Mouse (Mus musculus) lung, adult 10 weeks (tissue): Measurements from ENCODE around the gene Btg2. TPM values are rescaled to one million over a fixed set of nuclear protein-coding genes. Genes with fewer than 3 reads are reported as not detected.

ENCODE experiments used
- polyA plus RNA-seq: library from polyadenylated mRNA; stranded (reverse); fragments of 350-450 nt; fragmentation: Illumina TruSeq; extraction: RNeasy Lipid Tissue Mini Kit (QIAGEN cat#74804); gene quantifications from one replicate; pipeline ENCODE4 v1.2.3, GENCODE M21; 2014; ENCODE audit warnings: low read depth, low replicate concordance; ENCODE audit not compliant: insufficient read depth

Btg2 gene
- polyA plus RNA-seq, result 110 TPM

DNA sequence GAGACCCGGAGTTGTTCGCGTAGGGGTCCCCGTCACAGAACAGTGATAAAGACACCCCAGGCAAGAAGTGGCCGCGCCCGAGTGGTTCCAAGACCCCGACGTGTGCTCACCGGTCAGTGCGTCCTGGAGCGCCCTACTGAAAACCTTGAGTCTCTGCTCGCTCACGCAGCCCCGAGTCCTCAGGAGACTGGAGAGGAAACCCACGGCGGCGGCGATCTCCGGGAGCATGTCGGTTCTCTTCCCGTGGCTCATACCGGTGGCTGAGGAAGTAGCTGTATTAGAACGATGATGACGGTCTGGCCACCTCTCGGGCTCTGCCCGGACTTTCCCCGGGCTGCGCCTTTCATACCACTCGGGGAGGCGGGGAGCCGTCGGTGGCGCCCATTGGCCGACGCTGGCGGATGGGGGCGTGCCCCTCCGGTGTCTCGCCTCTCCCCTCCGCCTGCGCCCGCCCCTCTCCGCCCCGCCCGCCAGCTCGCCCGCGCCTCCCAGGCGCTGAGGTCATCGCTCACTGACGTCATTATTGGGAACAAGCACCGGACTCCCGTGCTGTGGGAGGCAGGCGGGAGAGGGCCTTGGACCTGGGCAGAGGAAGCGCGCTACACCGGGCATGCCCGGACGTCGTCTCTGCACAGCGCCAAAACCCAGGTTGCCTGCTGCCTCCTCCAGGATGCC, at the start of gene Btg2:
Gene Btg2 (minus strand): TSS at position 319 of the 675 bp plus-strand sequence.

DNA sequence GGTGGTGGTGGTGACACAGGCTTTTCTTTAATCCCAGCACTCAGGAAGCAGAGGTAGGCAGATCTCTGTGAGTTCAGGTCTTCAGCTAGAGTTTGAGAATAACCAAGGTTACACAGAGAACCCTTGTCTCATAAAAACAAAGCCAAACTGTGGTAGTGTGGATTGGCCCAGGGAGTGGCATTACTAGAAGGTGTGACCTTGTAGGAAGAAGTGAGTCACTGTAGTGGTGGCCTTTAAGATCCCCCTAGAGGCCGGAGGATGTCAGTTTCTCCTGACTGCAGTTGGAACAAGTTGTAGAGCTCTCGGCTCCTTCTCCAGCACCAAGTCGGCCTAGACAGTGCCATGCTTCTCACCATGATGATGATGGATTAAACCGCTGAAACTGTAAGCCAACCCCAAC, 32.1 kb upstream of the Btg2 start, which contains the start of gene Chit1:
Gene Chit1 (plus strand): TSS at position 264 of the 400 bp plus-strand sequence.

DNA sequence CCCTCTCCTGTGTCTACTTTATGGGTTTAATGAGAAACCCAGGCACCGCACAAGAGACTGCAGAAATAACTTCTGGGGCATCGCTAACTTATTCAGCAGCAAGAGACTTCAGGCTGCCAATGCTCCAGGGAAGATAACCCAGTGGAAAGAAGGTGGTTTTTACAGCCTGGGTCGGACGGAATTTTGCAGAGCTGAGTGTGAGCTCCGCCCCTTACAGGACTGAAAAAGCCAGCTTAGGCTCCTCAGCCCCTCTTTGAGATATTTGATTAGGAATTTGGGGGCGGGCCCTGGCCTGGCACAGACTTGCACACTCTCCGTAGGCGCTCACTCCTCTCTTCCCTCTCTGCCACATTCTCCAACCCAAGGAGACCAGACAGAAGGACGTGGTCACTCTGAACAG, 41.7 kb downstream of the Btg2 start, which contains the start of gene Fmod:
Gene Fmod (plus strand): TSS at position 83 of the 400 bp plus-strand sequence.

Other genes starting within 250 kb of the Btg2 start
- gene Optc, start 171.1 kb downstream of the Btg2 start, polyA plus RNA-seq, result 1.4 TPM
- gene Prelp, start 157.7 kb downstream of the Btg2 start, polyA plus RNA-seq, result 99.4 TPM
- 4.9 TPM for gene Fmod, start 41.9 kb downstream of the Btg2 start, polyA plus RNA-seq
- not detected for gene Chit1, start 32.1 kb upstream of the Btg2 start, polyA plus RNA-seq
- 994 TPM for gene Chil1, start 103.1 kb upstream of the Btg2 start, polyA plus RNA-seq
- gene Mybph, start 114.3 kb upstream of the Btg2 start, polyA plus RNA-seq, result not detected
- gene Adora1, start 156.3 kb upstream of the Btg2 start, polyA plus RNA-seq, result 2.0 TPM
- gene Myog, start 210.9 kb upstream of the Btg2 start, polyA plus RNA-seq, result not detected